Comparison of ENCODE assay signal across 20 mouse cellular contexts in the genomic region with DNA sequence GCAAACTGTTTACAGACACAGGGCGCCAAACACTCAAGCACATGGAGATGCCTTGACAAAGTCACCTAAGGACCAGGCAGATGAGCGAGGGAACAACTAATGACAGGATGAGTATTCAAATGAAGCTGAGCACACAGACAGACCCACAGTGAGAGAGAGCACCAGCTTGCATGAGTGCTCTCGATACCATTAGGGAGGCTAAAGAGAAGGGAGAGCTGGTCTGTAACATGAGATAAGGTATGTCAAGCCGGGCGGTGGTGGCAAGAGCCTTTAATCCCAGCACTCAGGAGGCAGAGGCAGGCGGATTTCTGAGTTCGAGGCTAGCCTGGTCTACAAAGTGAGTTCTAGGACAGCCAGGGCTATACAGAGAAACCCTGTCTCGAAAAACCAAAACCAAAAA. TPM values are rescaled to one million over a fixed set of nuclear protein-coding genes. Genes with fewer than 3 reads are reported as not detected.
"Had no signal": no experiment of that assay in that cellular context is flagged by ENCODE, and none has a peak within 500 bp of the region (broad histone marks: within the 10 kb centered on the region; RNA-seq: fewer than 3 reads in every experiment).

No protein-coding gene starts in this region.

RNA-seq across cellular contexts. Expression of a gene that starts 16.4 kb away (rescaled TPM):
- total RNA-seq: gastrocnemius, postnatal 10 days; gastrocnemius, postnatal 25 days; gastrocnemius, postnatal 4 days; granulocyte monocyte progenitor cell, adult 5-6 weeks; heart, adult 18-20 months; heart, adult 8-10 months; heart, postnatal 10 days; heart, postnatal 25 days; heart, postnatal 4 days; layer of hippocampus, adult 2 months; layer of hippocampus, postnatal 10 days; left cerebral cortex, adult 2 months; left cerebral cortex, postnatal 14 days; left cerebral cortex, postnatal 36 days had no signal
- polyA plus RNA-seq: frontal cortex, adult 2 months; hindbrain, embryonic 14.5 days; inflammation-experienced regulatory T-cells, adult 6 months; intestine, embryonic 15.5 days; intestine, postnatal 0 days; kidney, embryonic 14.5 days had no signal

RNA-seq across cellular contexts. Expression of a gene that starts 45.5 kb away (rescaled TPM):
- total RNA-seq: gastrocnemius, postnatal 25 days; granulocyte monocyte progenitor cell, adult 5-6 weeks had no signal
